Mouse (Mus musculus): Measurements from ENCODE around the gene Naalad2. TPM values are rescaled to one million over a fixed set of nuclear protein-coding genes. Genes with fewer than 3 reads are reported as not detected.
"Not testable (repeated sequence)": the region's sequence is repeated elsewhere in the genome, so short reads cannot be mapped to it uniquely, and the experiment has no call there.

Gene Naalad2
- polyA plus RNA-seq, 1 experiment from 2014 or later: 0.60 TPM

DNA sequence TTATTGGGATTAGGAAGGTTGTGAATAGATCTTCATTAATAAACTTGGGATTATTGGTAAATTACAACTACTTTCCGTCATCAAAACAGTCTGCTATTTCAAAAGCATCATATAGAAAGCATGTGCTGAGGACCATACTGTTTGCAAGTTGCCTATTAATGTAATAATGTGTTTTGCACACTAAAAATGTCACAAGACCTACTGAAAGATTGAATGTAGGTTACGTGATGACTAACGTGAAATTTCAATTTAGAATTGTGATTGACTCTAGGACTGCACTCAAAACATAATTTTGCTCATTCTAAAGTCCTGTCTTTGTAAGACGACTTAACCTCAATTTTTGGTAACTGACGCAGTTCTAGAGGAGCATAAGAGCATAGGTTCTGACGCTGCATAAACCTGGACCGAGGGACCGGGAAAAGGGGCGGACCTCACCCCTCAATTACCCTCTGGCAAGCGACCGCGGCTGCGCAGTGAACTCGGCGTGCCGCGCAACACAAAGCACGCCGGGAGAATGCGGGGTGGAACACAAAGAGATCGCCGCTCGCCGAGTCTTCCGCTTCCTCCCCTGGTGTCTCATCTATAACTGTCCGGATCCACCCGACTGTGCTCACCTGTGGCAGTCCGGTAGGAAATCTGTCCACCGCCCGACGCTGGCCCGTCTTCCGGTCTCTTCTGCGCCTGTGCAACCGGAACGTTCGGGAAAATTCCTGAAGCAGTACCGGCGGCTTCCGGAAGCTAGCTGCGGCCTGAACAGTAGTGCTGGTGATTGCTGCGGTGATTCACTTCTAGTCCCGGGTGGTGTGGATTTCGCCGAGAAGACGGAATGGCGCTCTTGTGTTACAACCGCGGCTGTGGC lies 111.0 kb downstream of the Naalad2 start, which contains the start of gene Chordc1:
Gene Chordc1 (plus strand): TSS at position 555 of the 859 bp plus-strand sequence.
- H3K9me3 ChIP-seq (replicated peaks): no peaks in the 10 kb centered on the region
- peaks cover 10% of the 10 kb centered on the region for H3K4me1 ChIP-seq (replicated peaks)
- H3K4me2 ChIP-seq: peak within 1 kb of the TSS; percentile 77
- DNase-seq (peak; percentile 89), ATAC-seq (ENCODE audit: low read depth) (peak; percentile 99)
- H3K4me3 ChIP-seq (replicated peaks): peak within 1 kb of the TSS; percentile 91
- H3K27ac ChIP-seq: peak within 1 kb of the TSS; percentile 89
- 4% methylated on average over 49 of the region's 49 CpGs for WGBS (ENCODE audit: insufficient replicate concordance)
- H3K36me3 ChIP-seq: peaks cover 4% of the 10 kb centered on the region; the same call in 1 of the 2 replicates
- no peaks in the 10 kb centered on the region for H3K27me3 ChIP-seq
- H3K9ac ChIP-seq: peak within 1 kb of the TSS; percentile 93

DNA sequence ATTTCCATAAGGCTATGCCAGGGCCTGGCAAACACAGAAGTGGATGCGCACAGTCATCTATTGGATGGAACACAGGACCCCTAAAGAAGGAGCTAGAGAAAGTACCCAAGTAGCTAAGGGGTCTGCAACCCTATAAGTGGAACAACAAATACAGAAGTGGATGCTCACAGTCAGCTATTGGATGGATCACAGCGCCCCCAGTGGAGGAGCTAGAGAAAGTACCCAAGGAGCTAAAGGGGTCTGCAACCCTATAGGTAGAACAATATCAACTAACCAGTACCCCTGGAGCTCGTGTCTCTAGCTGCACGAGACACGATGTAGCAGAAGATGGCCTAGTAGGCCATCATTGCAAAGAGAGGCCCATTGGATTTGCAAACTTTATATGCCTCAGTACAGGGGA lies 124.1 kb downstream of the Naalad2 start:
- not testable (repeated sequence) for H3K9ac ChIP-seq; DNase-seq; H3K4me3 ChIP-seq (replicated peaks); H3K4me1 ChIP-seq (replicated peaks); H3K27me3 ChIP-seq; ATAC-seq (ENCODE audit: low read depth); H3K36me3 ChIP-seq; H3K27ac ChIP-seq; H3K9me3 ChIP-seq (replicated peaks); H3K4me2 ChIP-seq
- WGBS (ENCODE audit: insufficient replicate concordance): 22% methylated on average over 5 of the region's 5 CpGs

DNA sequence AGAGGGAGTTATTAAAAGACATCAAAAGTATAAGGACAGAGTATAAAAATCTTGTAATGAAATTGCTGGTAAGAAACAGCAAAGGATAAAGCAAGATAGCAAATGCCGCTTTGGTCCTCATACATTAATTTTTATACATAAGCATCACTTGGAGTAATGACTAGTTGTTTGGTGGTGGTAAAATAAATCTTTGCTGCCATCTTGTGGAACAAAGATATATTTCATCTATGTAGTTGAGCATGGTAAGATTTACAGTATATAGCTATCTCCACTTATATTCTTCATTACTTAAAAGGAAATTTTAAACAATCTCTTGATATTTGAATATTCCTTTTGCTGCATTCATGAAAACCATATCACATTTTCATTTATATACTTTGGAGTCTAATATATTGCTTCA lies 125.3 kb downstream of the Naalad2 start:
- WGBS (ENCODE audit: insufficient replicate concordance): 35% methylated on average over 1 of the region's 1 CpGs
- H3K36me3 ChIP-seq: no peaks in the 10 kb centered on the region
- no peak for ATAC-seq (ENCODE audit: low read depth)

DNA sequence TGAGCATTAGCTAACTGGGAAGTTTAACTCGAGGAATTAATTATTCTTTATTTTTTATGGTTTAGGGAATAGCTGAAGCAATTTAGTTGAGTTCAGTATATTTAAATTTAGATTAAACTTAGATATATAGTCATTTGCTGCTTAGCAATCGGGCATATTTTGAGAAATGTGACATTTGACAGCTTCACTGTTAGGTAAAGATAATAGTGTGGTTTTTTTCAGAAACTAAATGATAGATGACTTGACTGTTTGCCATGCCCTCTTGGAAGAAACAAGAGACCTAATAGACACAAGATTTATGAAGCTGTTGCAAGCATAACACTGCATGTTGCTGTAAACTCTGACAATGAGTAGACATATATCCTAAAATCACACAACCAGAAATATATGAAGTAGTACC lies 126.0 kb downstream of the Naalad2 start:
- WGBS (ENCODE audit: insufficient replicate concordance): 20% methylated on average over 2 of the region's 2 CpGs
- Histone ChIP-seq H3K27ac (no peak overlapping the region), H3K4me1 (replicated peaks) (no peaks in the 10 kb centered on the region), H3K9me3 (replicated peaks) (no peaks in the 10 kb centered on the region), H3K36me3 (no peaks in the 10 kb centered on the region), H3K4me2 (no peak overlapping the region), H3K9ac (no peak overlapping the region), H3K4me3 (replicated peaks) (no peak overlapping the region), H3K27me3 (no peaks in the 10 kb centered on the region)
- ATAC-seq (ENCODE audit: low read depth): no peak
- DNase-seq: no peak

More for the DNA sequence above, 125.3 kb downstream of the Naalad2 start:
- DNase-seq: no peak
- no peaks in the 10 kb centered on the region for H3K27me3 ChIP-seq
- no peak overlapping the region for H3K27ac ChIP-seq
- H3K9me3 ChIP-seq (replicated peaks): no peaks in the 10 kb centered on the region
- no peak overlapping the region for H3K4me2 ChIP-seq
- no peak overlapping the region for H3K4me3 ChIP-seq (replicated peaks)
- no peaks in the 10 kb centered on the region for H3K4me1 ChIP-seq (replicated peaks)
- no peak overlapping the region for H3K9ac ChIP-seq

DNA sequence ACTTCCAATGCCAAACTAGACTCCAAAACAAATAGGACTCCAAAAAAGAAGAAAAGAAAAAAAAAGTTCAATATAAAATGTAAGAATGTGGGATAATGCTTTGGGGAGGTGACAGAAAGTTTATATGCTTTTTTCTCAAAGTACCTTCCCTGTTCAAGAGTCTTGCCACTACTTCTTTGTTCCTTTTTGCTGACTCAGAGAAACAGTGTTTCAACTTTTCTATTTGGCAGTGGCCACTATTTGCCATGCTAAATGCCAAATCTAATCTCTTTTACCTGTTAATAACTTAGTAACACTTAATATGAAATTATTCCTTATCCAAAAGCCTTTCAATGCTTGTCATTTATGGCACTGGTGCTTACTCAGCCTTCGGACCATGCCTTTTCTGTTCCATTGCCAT lies 126.9 kb downstream of the Naalad2 start:
- no peaks in the 10 kb centered on the region for H3K36me3 ChIP-seq
- no peaks in the 10 kb centered on the region for H3K27me3 ChIP-seq
- DNase-seq (no peak), ATAC-seq (ENCODE audit: low read depth) (no peak)
- H3K4me2 ChIP-seq: no peak overlapping the region
- H3K4me3 ChIP-seq (replicated peaks): no peak overlapping the region
- H3K9me3 ChIP-seq (replicated peaks): no peaks in the 10 kb centered on the region
- 63% methylated on average over 1 of the region's 1 CpGs for WGBS (ENCODE audit: insufficient replicate concordance)
- H3K9ac ChIP-seq: no peak overlapping the region
- no peak overlapping the region for H3K27ac ChIP-seq
- H3K4me1 ChIP-seq (replicated peaks): no peaks in the 10 kb centered on the region

Other genes starting within 250 kb of the Naalad2 start
- 62.1 and 71.2 TPM in 2 replicates for gene Chordc1, start 110.9 kb downstream of the Naalad2 start, polyA plus RNA-seq (2015; fragmentation: Nextera tagmentation; extraction: Ambion mirVana)
- not detected in 2 replicates for gene Ubtfl1, start 1.4 kb upstream of the Naalad2 start, polyA plus RNA-seq (2015; fragmentation: Nextera tagmentation; extraction: Ambion mirVana)
- not detected in 2 replicates for gene Mbd3l2, start 27.7 kb upstream of the Naalad2 start, polyA plus RNA-seq (2015; fragmentation: Nextera tagmentation; extraction: Ambion mirVana)
- gene Zfp558, start 75.3 kb upstream of the Naalad2 start, polyA plus RNA-seq (2015; fragmentation: Nextera tagmentation; extraction: Ambion mirVana): 0.66 and 0.83 TPM in 2 replicates
- gene Mbd3l1, start 75.4 kb upstream of the Naalad2 start, polyA plus RNA-seq (2015; fragmentation: Nextera tagmentation; extraction: Ambion mirVana): not detected in 2 replicates

Data from liver, embryonic 13.5 days (tissue).